Mouse (Mus musculus) heart, embryonic 14.5 days (tissue): ENCODE results near the gene Mpp2. TPM values are rescaled to one million over a fixed set of nuclear protein-coding genes. Genes with fewer than 3 reads are reported as not detected.

Experiments used
- ATAC-seq: fragments of 200-750 bp; cut with Nextera tagmentation; 2 replicates; pipeline ENCODE4 v1.8.0; 2017; ENCODE audit warnings: low read depth, moderate TSS enrichment; ENCODE audit not compliant: insufficient number of reproducible peaks, insufficient read depth, low FRiP score
- H3K27ac ChIP-seq, 2 experiments: fragments of 200-500 bp in 1 of 2; fragments of 300-500 bp in 1 of 2; sonication (generic) in 1 of 2; replicated peaks in 1 of 2; 2 replicates each; pipeline ENCODE4 v1.5.1; 2012 to 2014; ENCODE audit warnings: low read depth in 2 of 2, low read length in 2 of 2, control low read depth in 1 of 2, mild to moderate bottlenecking in 1 of 2, mixed read lengths in 1 of 2; ENCODE audit not compliant: control insufficient read depth in 1 of 2, insufficient read depth in 1 of 2
- H3K27me3 ChIP-seq: fragments of 300-500 bp; sonication (generic); 2 replicates; pipeline ENCODE4 v1.6.1; 2014; ENCODE audit warnings: mild to moderate bottlenecking, low read length, control low read depth; ENCODE audit not compliant: control insufficient read depth, insufficient read depth
- H3K36me3 ChIP-seq: fragments of 300-500 bp; sonication (generic); 2 replicates; pipeline ENCODE4 v1.6.1; 2014; ENCODE audit warnings: mild to moderate bottlenecking, control low read depth, low read length, mixed read lengths; ENCODE audit not compliant: control insufficient read depth, insufficient read depth
- H3K4me1 ChIP-seq, 2 experiments: fragments of 200-500 bp in 1 of 2; fragments of 300-500 bp in 1 of 2; sonication (generic) in 1 of 2; 2 replicates each; pipeline ENCODE4 v1.6.1; 2012 to 2014; ENCODE audit warnings: low read length in 2 of 2, control low read depth in 1 of 2, mixed read lengths in 1 of 2; ENCODE audit not compliant: control insufficient read depth in 2 of 2, insufficient read depth in 2 of 2
- H3K4me2 ChIP-seq: fragments of 300-500 bp; sonication (generic); 2 replicates; pipeline ENCODE4 v1.6.1; 2014; ENCODE audit warnings: mild to moderate bottlenecking, low read length
- H3K4me3 ChIP-seq, 2 experiments: fragments of 200-500 bp in 1 of 2; fragments of 300-500 bp in 1 of 2; sonication (generic) in 1 of 2; 2 replicates each; pipeline ENCODE4 v1.5.1; 2012 to 2014; ENCODE audit warnings: low read length in 2 of 2, mild to moderate bottlenecking in 2 of 2, control low read depth in 1 of 2, low read depth in 1 of 2, moderate library complexity in 1 of 2; ENCODE audit not compliant: control insufficient read depth in 1 of 2, insufficient read depth in 1 of 2
- H3K9ac ChIP-seq: fragments of 300-500 bp; sonication (generic); 2 replicates; pipeline ENCODE4 v1.6.1; 2014; ENCODE audit warnings: mild to moderate bottlenecking, low read length
- H3K9me3 ChIP-seq: fragments of 300-500 bp; sonication (generic); 2 replicates; pipeline ENCODE4 v1.6.1; 2016; ENCODE audit warnings: low read length, control low read depth; ENCODE audit not compliant: control insufficient read depth
- WGBS: fragments of 180-500 bp; shearing (Covaris S2); extraction: QIAGEN DNeasy Blood & Tissue Kit; methylation state at CpG from one replicate; pipeline ENCODE4 v1.1.7; 2014; 5-methylcytosine and 5-hydroxymethylcytosine counted together
- polyA plus RNA-seq: library from polyadenylated mRNA; unstranded; fragments of >200 nt; fragmentation: Nextera tagmentation; extraction: Ambion mirVana; gene quantifications from 2 replicates; pipeline ENCODE4 v1.2.1, GENCODE M21; 2014

Mpp2 gene
- polyA plus RNA-seq, 1 experiment from 2014 or later = 6.0 TPM

GRCm38 (mm10) chr11:102070426-102070825, 17.9 kb downstream of the Mpp2 start:
- Histone ChIP-seq H3K36me3 (0 out of 2 replicates have a peak, but pooled peaks cover 4% of the 10 kb centered on the region), H3K4me3 (peak overlapping the region in 1 of 2 experiments; percentile 17; a peak in 2 of 4 replicates), H3K4me2 (peak overlapping the region; percentile 55), H3K27me3 (no peaks in the 10 kb centered on the region), H3K9ac (peak overlapping the region; percentile 27; the same call in 1 of the 2 replicates), H3K27ac (no peak overlapping the region), H3K9me3 (no peaks in the 10 kb centered on the region), H3K4me1 (peaks cover 0 to 10% of the 10 kb centered on the region in 2 experiments; a peak in 2 of 4 replicates)
- WGBS = 0% methylated on average over 13 of the region's 13 CpGs
- ATAC-seq = peak; percentile 64; the same call in 1 of the 2 replicates

- Histone ChIP-seq H3K4me2 (no peak overlapping the region), H3K4me3 (no peak overlapping the region), H3K36me3 (0 out of 2 replicates have a peak, but pooled peaks cover 4% of the 10 kb centered on the region), H3K27me3 (no peaks in the 10 kb centered on the region), H3K27ac (no peak overlapping the region), H3K4me1 (peaks cover 0 to 10% of the 10 kb centered on the region in 2 experiments; a peak in 2 of 4 replicates), H3K9ac (no peak overlapping the region), H3K9me3 (no peaks in the 10 kb centered on the region)
- 64% methylated on average over 11 of the region's 11 CpGs for WGBS
- ATAC-seq = no peak
Observed at GRCm38 (mm10) chr11:102069633-102070032, 18.7 kb downstream of the Mpp2 start.

GRCm38 (mm10) chr11:102068969-102069368, 19.3 kb downstream of the Mpp2 start:
- H3K4me2 ChIP-seq = no peak overlapping the region
- H3K9me3 ChIP-seq = no peaks in the 10 kb centered on the region
- no peaks in the 10 kb centered on the region for H3K27me3 ChIP-seq
- WGBS = 52% methylated on average over 2 of the region's 2 CpGs
- H3K9ac ChIP-seq = no peak overlapping the region
- H3K27ac ChIP-seq = no peak overlapping the region
- H3K36me3 ChIP-seq = no peaks in the 10 kb centered on the region
- no peak overlapping the region for H3K4me3 ChIP-seq
- no peak for ATAC-seq
- peaks cover 0 to 10% of the 10 kb centered on the region in 2 experiments; a peak in 2 of 4 replicates for H3K4me1 ChIP-seq

- no peak overlapping the region for H3K4me2 ChIP-seq
- peaks cover 0 to 4% of the 10 kb centered on the region in 2 experiments; a peak in 1 of 4 replicates for H3K4me1 ChIP-seq
- H3K27ac ChIP-seq = no peak overlapping the region
- H3K9me3 ChIP-seq = no peaks in the 10 kb centered on the region
- H3K27me3 ChIP-seq = peaks cover 6% of the 10 kb centered on the region; the same call in 1 of the 2 replicates
- H3K4me3 ChIP-seq = no peak overlapping the region
- ATAC-seq = no peak
- peaks cover 22% of the 10 kb centered on the region for H3K36me3 ChIP-seq
- 81% methylated on average over 13 of the region's 13 CpGs for WGBS
- no peak overlapping the region for H3K9ac ChIP-seq
Observed at GRCm38 (mm10) chr11:102063076-102063475, 25.2 kb downstream of the Mpp2 start.

- peaks cover 0 to 4% of the 10 kb centered on the region in 2 experiments; a peak in 1 of 4 replicates for H3K4me1 ChIP-seq
- H3K9ac ChIP-seq = no peak overlapping the region
- no peak overlapping the region for H3K27ac ChIP-seq
- peaks cover 6% of the 10 kb centered on the region; the same call in 1 of the 2 replicates for H3K27me3 ChIP-seq
- no peak overlapping the region for H3K4me2 ChIP-seq
- H3K4me3 ChIP-seq = no peak overlapping the region
- H3K9me3 ChIP-seq = no peaks in the 10 kb centered on the region
- 47% methylated on average over 16 of the region's 16 CpGs for WGBS
- peaks cover 22% of the 10 kb centered on the region for H3K36me3 ChIP-seq
- ATAC-seq = no peak
Observed at GRCm38 (mm10) chr11:102061941-102062473, 26.3 kb downstream of the Mpp2 start.

GRCm38 (mm10) chr11:102061236-102061940, 26.9 kb downstream of the Mpp2 start:
- Histone ChIP-seq H3K36me3 (peaks cover 22% of the 10 kb centered on the region), H3K4me1 (peaks cover 0 to 4% of the 10 kb centered on the region in 2 experiments; a peak in 1 of 4 replicates), H3K4me3 (peak overlapping the region; percentile 29 to 35), H3K27me3 (peaks cover 6% of the 10 kb centered on the region; the same call in 1 of the 2 replicates), H3K27ac (no peak overlapping the region), H3K4me2 (peak overlapping the region; percentile 73), H3K9ac (peak overlapping the region; percentile 44; the same call in 1 of the 2 replicates), H3K9me3 (no peaks in the 10 kb centered on the region)
- ATAC-seq = peak; percentile 34; the same call in 1 of the 2 replicates
- WGBS = 8% methylated on average over 23 of the region's 23 CpGs

GRCm38 (mm10) chr11:102053847-102054246, 34.5 kb downstream of the Mpp2 start:
- no peak overlapping the region for H3K4me2 ChIP-seq
- 28% methylated on average over 9 of the region's 9 CpGs for WGBS

More at GRCm38 (mm10) chr11:102053847-102054246, 34.5 kb downstream of the Mpp2 start:
- Histone ChIP-seq H3K27me3 (no peaks in the 10 kb centered on the region), H3K27ac (no peak overlapping the region), H3K9ac (no peak overlapping the region), H3K36me3 (peaks cover 4% of the 10 kb centered on the region; the same call in 1 of the 2 replicates), H3K4me3 (no peak overlapping the region), H3K4me1 (peaks cover 0 to 7% of the 10 kb centered on the region in 2 experiments; a peak in 1 of 4 replicates), H3K9me3 (no peaks in the 10 kb centered on the region)
- ATAC-seq = no peak
